In genomic region chr17:13399961-13400360, GRCm38 (mm10) we compare ENCODE assay signal across 1 mouse cellular context. TPM values are rescaled to one million over a fixed set of nuclear protein-coding genes. Genes with fewer than 3 reads are reported as not detected.
"Had no signal": no experiment of that assay in that cellular context is flagged by ENCODE, and none has a peak within 500 bp of the region (broad histone marks: within the 10 kb centered on the region; RNA-seq: fewer than 3 reads in every experiment).

No protein-coding gene starts in this region.

RNA-seq across cellular contexts. Expression of gene Tcp10c, which starts 45.6 kb away (rescaled TPM):
- total RNA-seq: neutrophil, adult 5-6 weeks had no signal
